Mouse (Mus musculus) activated CD4-positive, CD25-positive, alpha-beta regulatory T cell, adult 4 months (primary cell): Measurements from ENCODE around the gene Gm20683. TPM values are rescaled to one million over a fixed set of nuclear protein-coding genes. Genes with fewer than 3 reads are reported as not detected.
A peak's percentile ranks its signal among the peaks of the same experiment; 100 is the strongest.

Source experiments
- ATAC-seq: one replicate; pipeline ENCODE4 v1.8.0; 2017
- polyA plus RNA-seq, 2 experiments: library from polyadenylated mRNA; unstranded; fragments of 100-300 nt; shearing (Covaris generic); gene quantifications; one replicate each; pipeline ENCODE4 v1.2.1; 2017

Gene Gm20683
- polyA plus RNA-seq, 2 experiments from 2014 or later, result 1.1 TPM; not detected in 1

GRCm38 (mm10) chr17:25839455-25840235 lies 1.9 kb downstream of the Gm20683 start:
- ATAC-seq, result no peak

DNA sequence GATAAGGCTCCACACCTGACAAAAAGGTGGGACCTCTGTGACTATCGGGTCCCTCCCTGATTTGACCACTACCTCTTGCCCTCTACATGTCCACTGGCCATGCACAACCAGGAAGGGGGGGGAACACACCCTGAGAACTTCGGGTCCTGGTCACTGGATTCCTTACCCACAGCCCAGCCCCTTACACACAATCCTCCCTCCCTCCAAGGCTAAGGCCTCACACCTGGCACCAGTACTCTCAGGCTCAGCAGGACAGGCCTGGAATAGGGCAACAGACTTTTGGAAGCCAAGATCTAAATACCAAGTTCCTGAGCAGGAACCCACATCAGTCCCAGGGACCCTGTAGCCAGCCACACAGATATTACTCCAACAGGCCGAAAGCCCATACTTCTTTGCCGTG lies 2.7 kb downstream of the Gm20683 start:
- no peak for ATAC-seq

DNA sequence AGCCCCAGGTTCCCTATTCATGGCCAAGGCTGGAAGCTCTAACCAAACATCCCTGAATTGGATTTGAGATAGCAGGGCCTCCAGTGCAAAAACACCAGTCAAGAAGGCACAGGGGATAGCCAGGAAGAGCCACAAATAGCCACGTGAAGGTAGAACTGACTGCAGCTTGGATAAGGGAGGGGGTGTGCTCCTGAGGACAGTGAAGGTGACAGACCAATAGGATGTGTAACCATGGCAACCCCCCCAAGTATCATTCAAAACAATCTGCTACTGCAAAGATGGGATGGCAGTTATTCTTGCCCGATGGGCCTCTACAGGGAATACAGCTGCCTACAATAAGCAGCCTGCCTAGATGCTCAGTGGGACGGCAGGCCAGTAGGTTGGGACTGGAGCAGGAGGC lies 4.0 kb downstream of the Gm20683 start:
- no peak for ATAC-seq

DNA sequence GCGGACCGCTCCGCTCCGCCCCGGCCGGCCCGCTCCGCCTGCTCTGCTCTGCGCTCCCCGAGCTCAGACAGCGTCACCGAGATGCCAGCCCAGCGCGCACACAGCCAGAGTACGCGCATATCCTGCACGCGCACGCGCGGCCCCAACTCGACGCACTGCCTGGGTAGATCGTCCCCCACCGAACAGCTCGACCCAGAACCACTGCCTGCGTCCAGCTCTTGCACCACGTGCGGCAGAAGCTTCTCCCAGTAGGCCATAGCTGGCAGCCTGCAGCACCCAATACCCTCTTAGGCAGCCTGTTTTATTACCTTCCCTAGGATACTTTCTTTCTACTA lies 4.5 kb downstream of the Gm20683 start, which contains the start of gene Rhbdl1:
Rhbdl1 (minus strand) TSS at position 220 of the 335 bp plus-strand sequence.
- no peak for ATAC-seq

DNA sequence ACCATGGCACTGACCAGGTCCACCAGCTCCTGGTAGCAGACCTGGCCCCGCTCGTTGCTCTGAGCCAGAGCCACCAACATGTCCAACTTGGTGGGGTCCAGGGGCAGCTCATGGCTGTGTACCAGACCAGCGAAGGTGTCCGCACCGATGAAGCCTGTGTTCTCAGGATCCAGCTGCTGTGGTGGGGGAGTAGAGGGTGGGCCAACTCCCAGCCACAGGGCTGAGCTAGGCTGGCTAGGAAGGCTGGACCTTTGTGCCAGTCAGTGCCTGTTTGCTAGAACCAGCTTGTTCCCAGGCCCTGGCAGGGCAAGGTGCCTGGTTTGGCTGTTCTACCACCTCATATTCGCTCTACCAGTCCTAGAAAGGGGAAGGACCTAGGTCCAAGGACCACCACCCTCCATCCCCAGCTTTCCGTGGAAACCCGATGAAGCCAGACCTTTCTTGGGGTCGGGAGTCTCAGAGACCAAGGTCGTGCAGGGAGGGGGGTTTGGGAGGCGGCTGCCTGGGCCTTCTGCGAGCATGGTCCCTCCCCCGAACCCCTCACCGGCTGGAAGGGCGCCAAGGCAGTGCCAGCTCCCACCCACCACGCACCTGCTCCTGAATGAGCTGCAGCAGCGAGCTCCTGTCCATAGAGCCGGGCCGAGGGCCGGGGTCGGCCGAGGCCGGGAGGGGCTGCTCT lies 5.0 kb downstream of the Gm20683 start:
- no peak for ATAC-seq

GRCm38 (mm10) chr17:25835816-25836215 lies 5.7 kb downstream of the Gm20683 start:
- ATAC-seq, result no peak

DNA sequence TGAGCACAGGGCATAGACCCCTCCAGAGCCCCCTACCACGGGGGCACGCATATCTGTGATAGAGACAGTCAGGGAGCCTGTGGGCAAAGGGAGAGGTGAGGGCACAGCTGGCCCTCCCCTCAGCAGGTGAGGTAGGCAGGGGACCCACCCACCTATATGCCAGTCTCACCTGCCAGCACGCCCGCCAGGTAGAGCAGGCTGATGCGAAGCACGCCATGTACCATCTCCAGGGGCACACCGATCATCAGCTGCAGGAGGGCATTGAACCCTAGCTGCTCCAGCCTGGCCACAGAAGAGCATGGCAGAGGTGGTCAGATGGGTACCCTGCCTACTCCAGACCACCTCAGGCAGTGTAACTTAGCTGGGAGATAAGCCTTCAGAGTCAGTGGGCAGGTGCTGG lies 6.3 kb downstream of the Gm20683 start:
- ATAC-seq, result no peak

- ATAC-seq, result no peak
These were observed 6.9 kb downstream of the Gm20683 start for GRCm38 (mm10) chr17:25834595-25835222.

DNA sequence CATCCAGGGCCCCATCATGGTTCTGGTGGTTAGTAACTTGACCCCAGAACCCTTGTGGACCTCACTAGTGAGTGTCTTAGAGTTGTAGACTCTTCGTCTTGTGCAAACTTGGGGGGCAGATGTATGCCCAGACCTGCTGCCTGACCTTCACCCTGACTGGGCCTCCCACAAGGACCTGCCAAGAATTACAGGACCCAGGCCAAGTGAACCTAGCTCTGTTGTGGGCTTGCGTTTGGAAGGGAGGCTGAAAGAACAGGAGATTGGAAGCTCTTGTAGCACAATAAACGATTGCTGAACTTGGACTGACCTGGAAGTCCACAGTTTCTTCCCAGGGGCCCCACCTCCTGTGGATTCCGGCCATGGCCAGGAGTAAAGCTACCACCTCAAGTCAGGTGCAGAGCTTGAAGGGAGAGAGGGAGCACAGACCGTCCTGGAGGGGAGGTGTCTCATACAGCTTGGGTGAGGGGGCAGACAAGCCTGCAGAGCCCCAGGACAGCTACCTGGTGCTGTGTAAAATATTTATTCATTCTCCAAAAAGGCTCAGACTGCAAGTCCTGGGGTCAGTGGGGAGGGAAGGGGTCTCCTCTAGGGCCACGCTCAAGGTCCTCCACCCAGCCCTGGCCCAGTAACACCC lies 7.5 kb downstream of the Gm20683 start:
- no peak for ATAC-seq

DNA sequence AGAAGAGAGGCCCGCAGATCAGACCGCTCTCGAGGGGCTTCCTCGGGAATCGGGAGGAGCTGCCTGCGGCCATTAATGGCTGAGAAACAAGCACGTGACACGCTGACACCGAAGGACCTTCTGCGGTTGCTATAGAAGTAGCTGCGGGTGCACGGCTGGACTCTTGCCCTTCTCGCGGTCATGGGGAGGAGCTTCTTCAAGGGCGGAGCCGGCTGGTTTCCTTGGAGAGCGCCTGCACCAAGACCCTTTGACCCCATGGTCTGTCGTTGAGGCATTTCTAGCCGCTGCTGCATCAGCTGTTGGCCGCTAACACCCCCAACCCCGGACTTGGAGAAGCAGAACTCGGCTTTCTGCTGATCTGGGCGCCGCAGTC lies 8.3 kb downstream of the Gm20683 start, which contains the start of gene Stub1:
Stub1 (minus strand) TSS at position 114 of the 373 bp plus-strand sequence.
- no peak for ATAC-seq

DNA sequence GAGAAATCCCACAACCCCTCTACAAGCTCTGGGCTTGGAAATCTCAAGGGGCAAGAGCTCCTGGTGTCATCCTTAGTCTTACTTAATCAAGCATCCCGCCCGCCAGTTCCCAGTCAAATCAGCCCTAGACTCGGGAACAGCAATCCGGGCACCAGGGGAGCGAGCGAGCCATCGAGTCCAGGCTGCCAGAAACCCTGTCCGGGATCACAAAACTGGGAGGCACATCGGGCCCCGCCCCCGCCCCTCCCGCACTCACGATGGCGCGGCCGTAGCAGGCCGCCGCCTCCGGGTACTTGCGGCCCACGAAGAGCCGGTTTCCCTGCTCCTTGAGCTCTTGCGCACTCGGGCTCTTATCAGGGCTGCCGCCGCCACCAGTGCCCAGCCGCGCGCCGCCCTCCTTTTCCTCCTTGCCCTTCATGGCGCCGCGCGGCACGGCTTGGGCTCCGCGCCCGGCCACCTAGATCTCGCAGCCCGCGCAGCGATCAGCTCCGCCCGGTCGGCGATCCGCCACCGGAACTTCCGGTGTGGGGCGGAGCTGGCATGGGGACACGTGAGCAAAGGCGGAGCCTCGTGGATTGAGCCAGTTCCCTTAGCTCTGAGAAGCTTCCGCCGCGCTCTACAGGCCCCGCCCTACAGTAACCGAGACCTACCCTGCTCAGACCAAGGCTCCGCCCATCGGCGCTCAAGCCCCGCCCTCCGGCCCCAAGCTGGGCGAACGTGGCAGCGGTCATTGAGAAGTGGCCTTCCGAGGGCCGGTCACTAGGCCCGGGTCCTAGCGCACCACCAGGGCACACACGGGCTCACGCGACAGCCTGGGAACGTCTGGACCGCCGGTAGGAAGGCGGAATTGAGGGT lies 8.9 kb downstream of the Gm20683 start:
- peak; percentile 95 for ATAC-seq

GRCm38 (mm10) chr17:25831451-25832281 lies 9.9 kb downstream of the Gm20683 start:
- no peak for ATAC-seq

- ATAC-seq, result no peak
These were observed 10.6 kb downstream of the Gm20683 start for GRCm38 (mm10) chr17:25830806-25831431.

GRCm38 (mm10) chr17:25830200-25830753 lies 11.3 kb downstream of the Gm20683 start:
- ATAC-seq, result no peak

GRCm38 (mm10) chr17:25829558-25830017 lies 12.0 kb downstream of the Gm20683 start:
- ATAC-seq, result no peak

DNA sequence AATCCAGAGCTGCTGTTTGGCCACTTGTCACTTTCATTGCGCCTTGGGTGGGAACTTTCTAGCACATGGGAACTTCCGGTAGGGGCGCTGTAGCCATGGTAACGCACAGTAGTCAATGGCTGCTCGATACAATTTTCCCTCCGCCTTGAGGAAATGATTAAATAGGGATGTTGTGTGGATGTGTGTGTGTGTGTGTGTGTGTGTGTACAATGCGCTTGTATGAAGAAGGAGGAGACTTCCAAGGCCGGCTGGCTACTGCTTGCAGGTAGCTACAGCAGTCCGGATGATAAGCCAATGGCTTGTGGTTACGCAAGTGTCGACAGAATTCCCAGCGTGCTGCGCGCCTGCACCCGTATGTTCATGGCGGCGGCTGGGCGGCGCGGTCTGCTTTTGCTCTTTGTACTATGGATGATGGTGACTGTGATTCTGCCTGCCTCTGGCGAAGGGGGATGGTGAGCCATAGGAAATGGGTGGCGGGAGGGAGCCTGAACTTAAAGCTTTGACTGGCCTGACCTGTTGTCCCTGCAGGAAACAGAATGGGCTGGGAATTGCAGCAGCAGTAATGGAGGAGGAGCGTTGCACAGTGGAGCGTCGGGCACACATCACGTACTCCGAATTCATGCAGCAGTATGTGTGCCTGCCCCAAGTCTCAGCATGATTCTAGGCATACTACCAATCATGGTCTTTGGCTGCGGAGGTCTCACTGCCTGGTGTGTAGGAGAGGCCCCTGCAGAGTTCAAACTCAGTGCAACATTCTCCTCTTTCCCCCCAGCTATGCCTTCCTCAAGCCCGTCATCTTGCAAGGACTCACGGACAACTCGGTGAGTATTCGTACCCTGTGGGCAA lies 12.6 kb downstream of the Gm20683 start, which contains the start of gene Jmjd8:
Jmjd8 (plus strand) TSS at position 156 of the 846 bp plus-strand sequence.
- ATAC-seq, result peak; percentile 55

DNA sequence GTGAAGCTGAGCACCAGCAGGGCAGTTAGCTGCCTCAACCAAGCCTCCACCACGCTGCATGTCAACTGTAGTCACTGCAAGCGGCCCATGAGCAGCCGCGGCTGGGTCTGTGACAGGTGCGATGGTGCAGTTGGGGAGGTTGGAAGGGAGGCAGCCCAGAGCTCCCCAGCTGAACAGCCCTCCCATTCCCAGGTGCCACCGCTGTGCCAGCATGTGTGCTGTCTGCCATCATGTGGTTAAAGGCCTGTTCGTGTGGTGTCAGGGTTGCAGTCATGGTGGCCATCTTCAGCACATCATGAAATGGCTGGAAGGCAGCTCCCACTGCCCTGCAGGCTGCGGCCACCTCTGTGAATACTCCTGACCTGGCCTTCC lies 13.4 kb downstream of the Gm20683 start:
- no peak for ATAC-seq

DNA sequence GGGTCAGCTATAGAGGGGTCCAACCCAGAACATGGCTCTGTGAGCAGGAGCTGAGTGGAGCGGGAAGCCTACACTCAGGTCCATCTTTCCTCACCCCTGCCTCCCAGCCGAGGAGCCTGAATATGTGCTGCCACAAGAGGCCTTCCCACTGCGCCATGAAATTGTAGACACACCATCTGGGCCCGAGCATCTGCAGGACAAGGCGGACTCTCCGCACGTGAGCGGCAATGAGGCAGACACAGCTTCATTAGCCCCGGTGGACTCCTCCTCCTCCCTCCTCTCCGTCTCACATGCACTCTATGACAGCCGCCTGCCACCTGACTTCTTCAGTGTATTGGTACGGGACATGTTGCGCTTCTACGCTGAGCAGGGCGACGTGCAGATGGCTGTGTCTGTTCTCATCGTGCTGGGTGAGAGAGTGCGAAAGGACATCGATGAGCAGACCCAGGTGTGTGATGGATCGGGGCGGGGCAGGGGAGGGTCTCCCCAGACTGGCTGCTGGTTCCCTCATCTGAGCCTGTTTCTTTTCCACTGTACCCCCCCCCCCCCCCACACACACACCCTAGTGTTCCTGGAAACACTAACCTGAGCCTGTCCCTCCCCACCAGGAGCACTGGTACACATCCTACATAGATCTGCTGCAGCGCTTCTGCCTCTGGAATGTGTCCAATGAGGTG lies 13.9 kb downstream of the Gm20683 start:
- no peak for ATAC-seq

- ATAC-seq, result no peak
These were observed 14.6 kb downstream of the Gm20683 start for GRCm38 (mm10) chr17:25827011-25827410.
